Mouse (Mus musculus) forebrain, embryonic 12.5 days (tissue): ENCODE results near the gene Myo15b. TPM values are rescaled to one million over a fixed set of nuclear protein-coding genes. Genes with fewer than 3 reads are reported as not detected.

ENCODE experiments used
- ATAC-seq: fragments of 200-750 bp; cut with Nextera tagmentation; 2 replicates; pipeline ENCODE4 v1.8.0; 2017; ENCODE audit warnings: moderate TSS enrichment; ENCODE audit not compliant: low FRiP score
- H3K27ac ChIP-seq: fragments of 300-500 bp; sonication (generic); 2 replicates; pipeline ENCODE4 v1.5.1; 2016; ENCODE audit warnings: mild to moderate bottlenecking
- H3K27me3 ChIP-seq: fragments of 300-500 bp; sonication (generic); 2 replicates; pipeline ENCODE4 v1.6.1; 2016; ENCODE audit warnings: mild to moderate bottlenecking
- H3K36me3 ChIP-seq: fragments of 300-500 bp; sonication (generic); replicated peaks from 2 replicates; pipeline ENCODE4 v1.6.1; 2016; ENCODE audit warnings: mild to moderate bottlenecking
- H3K4me1 ChIP-seq: fragments of 300-500 bp; sonication (generic); 2 replicates; pipeline ENCODE4 v1.6.1; 2016
- H3K4me2 ChIP-seq: fragments of 300-500 bp; sonication (generic); 2 replicates; pipeline ENCODE4 v1.6.1; 2016; ENCODE audit warnings: mild to moderate bottlenecking, moderate library complexity
- H3K4me3 ChIP-seq: fragments of 300-500 bp; sonication (generic); replicated peaks from 2 replicates; pipeline ENCODE4 v1.5.1; 2016; ENCODE audit warnings: mild to moderate bottlenecking
- H3K9ac ChIP-seq: fragments of 300-500 bp; sonication (generic); 2 replicates; pipeline ENCODE4 v1.6.1; 2016; ENCODE audit warnings: mild to moderate bottlenecking
- H3K9me3 ChIP-seq: fragments of 300-500 bp; sonication (generic); 2 replicates; pipeline ENCODE4 v1.6.1; 2016
- WGBS: fragments of 180-500 bp; shearing (Covaris S2); methylation state at CpG from one replicate; pipeline ENCODE4 v1.1.7; 2016; 5-methylcytosine and 5-hydroxymethylcytosine counted together
- polyA plus RNA-seq: library from polyadenylated mRNA; unstranded; fragments of >200 nt; fragmentation: Nextera tagmentation; extraction: Ambion mirVana; gene quantifications from 2 replicates; pipeline ENCODE4 v1.2.1, GENCODE M21; 2016

Myo15b gene
- polyA plus RNA-seq, result 0.17 and 0.31 TPM in 2 replicates

DNA sequence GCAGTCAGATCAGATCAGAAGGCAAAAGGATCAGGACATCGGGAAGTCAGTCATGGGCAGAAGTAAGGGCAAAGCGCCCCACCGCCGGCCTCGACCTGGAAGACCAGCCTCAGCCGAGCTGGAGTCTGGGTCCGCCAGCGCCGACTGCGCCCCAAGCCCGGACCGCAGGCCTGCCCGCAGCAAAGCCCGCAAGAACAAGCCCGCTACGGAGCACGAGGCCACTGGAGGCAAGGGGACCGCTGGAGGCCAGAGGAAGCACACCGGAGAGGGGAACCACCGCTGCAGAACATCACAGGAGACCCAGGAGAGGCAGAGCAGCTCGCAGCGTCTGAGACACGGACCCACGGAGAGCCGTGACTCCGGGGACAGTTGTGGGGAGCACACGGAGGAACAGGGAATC is at the start of gene Myo15b:
Gene Myo15b, plus strand, starts transcription at position 53 of the 400 bp plus-strand sequence.
- ATAC-seq, result no peak
- peaks cover 73% of the 10 kb centered on the region for H3K27me3 ChIP-seq
- H3K4me2 ChIP-seq, result peak within 1 kb of the TSS; percentile 52
- no peaks in the 10 kb centered on the region for H3K36me3 ChIP-seq
- H3K4me3 ChIP-seq, result peak within 1 kb of the TSS; percentile 27
- H3K4me1 ChIP-seq, result peaks cover 19% of the 10 kb centered on the region
- WGBS, result 11% methylated on average over 27 of the region's 27 CpGs
- H3K9ac ChIP-seq, result no peak within 1 kb of the TSS
- H3K9me3 ChIP-seq, result no peaks in the 10 kb centered on the region
- no peak within 1 kb of the TSS for H3K27ac ChIP-seq

DNA sequence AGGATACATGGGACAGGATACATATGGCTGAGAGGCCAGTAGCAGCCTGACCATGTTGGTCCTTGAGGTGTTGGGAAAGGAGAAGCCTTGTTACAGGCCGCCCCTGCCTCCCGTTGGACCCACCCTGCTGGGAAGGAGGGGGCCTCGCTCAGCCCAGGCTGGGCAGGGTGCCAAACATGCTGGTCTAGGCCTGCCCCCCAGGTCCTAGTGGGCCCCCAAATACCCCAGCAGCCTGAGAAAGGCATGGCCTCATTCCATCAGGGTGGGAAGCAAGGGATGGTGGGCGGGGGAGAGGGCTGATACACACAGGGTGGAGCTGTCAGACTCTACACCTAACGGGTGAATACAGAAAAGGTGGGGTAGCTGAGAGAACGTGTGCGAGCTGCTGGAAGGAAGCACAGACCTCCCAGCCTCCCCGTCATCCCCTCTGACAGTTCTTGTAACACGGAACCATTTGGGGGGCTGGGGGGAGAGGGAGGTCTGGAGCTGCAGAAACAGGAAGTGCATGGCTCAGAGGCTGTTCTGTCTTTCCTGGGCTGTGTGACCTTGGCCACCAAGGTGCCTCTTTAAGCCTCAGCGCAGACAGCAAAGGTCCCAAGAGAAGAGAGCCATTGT is 49.4 kb upstream of the Myo15b start:
- Histone ChIP-seq H3K36me3 (peaks cover 44% of the 10 kb centered on the region), H3K27me3 (no peaks in the 10 kb centered on the region), H3K4me3 (no peak overlapping the region; the same call in 1 of the 2 replicates), H3K4me1 (peaks cover 66% of the 10 kb centered on the region), H3K4me2 (peak overlapping the region; percentile 85), H3K27ac (peak overlapping the region; percentile 59), H3K9ac (peak overlapping the region; percentile 33), H3K9me3 (no peaks in the 10 kb centered on the region)
- 51% methylated on average over 10 of the region's 10 CpGs for WGBS
- ATAC-seq, result no peak

DNA sequence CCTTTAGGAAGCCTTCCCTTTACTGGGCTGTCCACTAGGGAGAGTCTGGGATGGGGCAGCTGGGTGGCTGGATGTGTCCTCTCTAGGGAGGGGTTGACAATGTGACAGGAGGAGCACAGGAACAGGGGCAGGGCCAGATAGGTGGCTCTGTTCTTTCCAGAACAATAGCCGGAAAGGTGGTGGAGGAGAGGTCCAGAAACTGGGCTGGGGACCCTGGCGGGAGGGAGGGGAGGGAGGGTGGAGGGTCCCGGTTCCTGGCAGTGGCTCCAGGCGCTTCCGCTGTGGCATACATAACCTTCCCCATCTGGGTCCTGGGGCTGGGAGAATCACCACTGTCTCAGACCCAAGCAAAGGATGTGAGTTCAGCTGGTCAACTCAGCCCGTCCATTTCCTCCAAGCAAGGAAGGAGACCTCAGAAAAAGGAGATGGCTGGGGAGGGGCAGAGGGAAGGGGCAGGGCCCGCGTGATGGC is 48.9 kb upstream of the Myo15b start:
- no peak for ATAC-seq
- Histone ChIP-seq H3K4me1 (peaks cover 69% of the 10 kb centered on the region), H3K27me3 (no peaks in the 10 kb centered on the region), H3K36me3 (peaks cover 41% of the 10 kb centered on the region), H3K9me3 (no peaks in the 10 kb centered on the region), H3K4me3 (no peak overlapping the region), H3K27ac (peak overlapping the region; percentile 59), H3K9ac (peak overlapping the region; percentile 33; the same call in 1 of the 2 replicates), H3K4me2 (peak overlapping the region; percentile 85)
- 69% methylated on average over 8 of the region's 8 CpGs for WGBS

DNA sequence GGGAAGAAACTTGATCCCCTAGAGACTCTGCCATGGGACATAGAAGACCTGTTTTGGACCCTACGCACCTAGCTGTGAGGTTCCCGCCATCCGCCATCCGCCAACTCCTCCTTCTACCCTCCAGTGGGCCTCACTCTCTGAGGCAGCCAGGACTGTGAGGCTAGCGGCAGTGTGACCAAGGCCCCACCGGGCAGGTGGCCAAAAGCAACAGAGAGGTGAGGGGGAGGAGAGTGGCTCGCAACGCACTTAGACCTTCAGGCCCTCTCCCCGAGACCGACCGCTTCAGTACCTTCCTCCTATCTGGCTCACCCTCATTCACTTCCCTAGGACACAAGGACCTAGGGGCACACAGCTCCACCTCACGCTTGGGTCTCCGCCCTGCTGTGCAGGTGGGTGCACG is 47.8 kb upstream of the Myo15b start:
- Histone ChIP-seq H3K4me1 (peaks cover 75% of the 10 kb centered on the region), H3K9me3 (no peaks in the 10 kb centered on the region), H3K36me3 (peaks cover 30% of the 10 kb centered on the region), H3K27me3 (no peaks in the 10 kb centered on the region), H3K4me2 (peak overlapping the region; percentile 85), H3K4me3 (peak overlapping the region; percentile 1; the same call in 1 of the 2 replicates), H3K27ac (no peak overlapping the region), H3K9ac (no peak overlapping the region; the same call in 1 of the 2 replicates)
- ATAC-seq, result no peak
- 87% methylated on average over 13 of the region's 14 CpGs for WGBS

DNA sequence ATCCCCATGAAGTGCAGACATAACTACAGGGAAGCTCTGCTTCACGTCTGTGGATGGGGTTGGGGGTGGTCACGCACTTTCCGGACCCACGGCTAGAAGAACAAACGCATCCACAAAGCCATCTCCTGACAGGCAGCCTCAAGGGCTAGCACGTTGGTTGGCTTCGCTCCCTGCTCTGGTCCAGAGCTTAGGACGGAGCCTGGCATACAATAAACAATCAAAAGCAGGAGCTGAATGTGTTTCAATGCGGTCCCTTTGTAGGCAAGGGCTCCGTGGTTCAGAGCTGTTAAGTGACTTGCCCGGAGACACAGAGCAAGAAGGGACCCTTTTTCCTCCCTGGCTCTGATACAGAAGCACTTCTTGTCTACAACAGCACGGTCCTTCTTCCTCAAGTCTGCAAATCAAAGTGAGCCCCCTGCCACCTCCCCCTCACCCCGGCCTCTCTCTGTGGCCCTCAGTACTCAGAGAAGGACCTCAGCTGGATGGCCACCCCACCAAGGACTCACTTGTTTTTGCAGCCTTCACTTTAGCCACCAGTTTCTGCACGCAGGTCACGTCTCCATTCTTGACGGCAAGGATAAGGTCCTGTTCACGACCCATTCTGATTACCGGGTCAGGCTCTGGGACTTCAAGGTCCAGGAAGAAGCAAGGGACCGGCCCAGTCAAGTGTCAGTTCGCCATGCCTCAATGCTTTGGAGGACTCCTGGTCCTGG is 46.7 kb upstream of the Myo15b start:
- H3K4me1 ChIP-seq, result peaks cover 81% of the 10 kb centered on the region
- no peak for ATAC-seq
- H3K9ac ChIP-seq, result peak overlapping the region; percentile 30; the same call in 1 of the 2 replicates
- H3K4me3 ChIP-seq, result peak overlapping the region; percentile 95
- H3K4me2 ChIP-seq, result peak overlapping the region; percentile 85
- 87% methylated on average over 20 of the region's 20 CpGs for WGBS
- peaks cover 22% of the 10 kb centered on the region for H3K36me3 ChIP-seq
- no peaks in the 10 kb centered on the region for H3K9me3 ChIP-seq
- no peak overlapping the region for H3K27ac ChIP-seq
- H3K27me3 ChIP-seq, result no peaks in the 10 kb centered on the region

DNA sequence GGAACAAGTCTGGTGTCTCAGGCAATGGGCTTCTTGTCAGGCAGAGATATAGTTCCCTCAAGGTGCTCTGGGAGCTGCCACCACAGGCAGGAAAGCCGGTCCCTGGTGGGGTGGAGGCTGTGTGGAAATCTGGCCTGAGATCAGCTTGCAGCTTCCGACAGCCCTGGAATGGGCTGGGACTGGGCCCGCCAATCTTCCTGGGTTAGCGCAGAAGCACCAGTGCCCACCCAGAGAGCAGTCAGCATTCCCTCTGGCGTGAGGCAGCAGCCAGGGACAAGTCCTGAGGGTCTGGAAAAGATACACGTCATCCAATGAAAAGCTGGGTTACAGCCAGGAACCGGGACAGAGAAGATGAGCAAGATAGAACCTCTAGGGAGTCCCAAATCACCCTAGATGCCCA is 46.1 kb upstream of the Myo15b start:
- Histone ChIP-seq H3K27me3 (no peaks in the 10 kb centered on the region), H3K4me1 (peaks cover 78% of the 10 kb centered on the region), H3K9ac (peak overlapping the region; percentile 90), H3K9me3 (no peaks in the 10 kb centered on the region), H3K4me2 (peak overlapping the region; percentile 85), H3K4me3 (peak overlapping the region; percentile 95), H3K36me3 (peaks cover 23% of the 10 kb centered on the region), H3K27ac (no peak overlapping the region)
- 52% methylated on average over 7 of the region's 7 CpGs for WGBS
- no peak for ATAC-seq

DNA sequence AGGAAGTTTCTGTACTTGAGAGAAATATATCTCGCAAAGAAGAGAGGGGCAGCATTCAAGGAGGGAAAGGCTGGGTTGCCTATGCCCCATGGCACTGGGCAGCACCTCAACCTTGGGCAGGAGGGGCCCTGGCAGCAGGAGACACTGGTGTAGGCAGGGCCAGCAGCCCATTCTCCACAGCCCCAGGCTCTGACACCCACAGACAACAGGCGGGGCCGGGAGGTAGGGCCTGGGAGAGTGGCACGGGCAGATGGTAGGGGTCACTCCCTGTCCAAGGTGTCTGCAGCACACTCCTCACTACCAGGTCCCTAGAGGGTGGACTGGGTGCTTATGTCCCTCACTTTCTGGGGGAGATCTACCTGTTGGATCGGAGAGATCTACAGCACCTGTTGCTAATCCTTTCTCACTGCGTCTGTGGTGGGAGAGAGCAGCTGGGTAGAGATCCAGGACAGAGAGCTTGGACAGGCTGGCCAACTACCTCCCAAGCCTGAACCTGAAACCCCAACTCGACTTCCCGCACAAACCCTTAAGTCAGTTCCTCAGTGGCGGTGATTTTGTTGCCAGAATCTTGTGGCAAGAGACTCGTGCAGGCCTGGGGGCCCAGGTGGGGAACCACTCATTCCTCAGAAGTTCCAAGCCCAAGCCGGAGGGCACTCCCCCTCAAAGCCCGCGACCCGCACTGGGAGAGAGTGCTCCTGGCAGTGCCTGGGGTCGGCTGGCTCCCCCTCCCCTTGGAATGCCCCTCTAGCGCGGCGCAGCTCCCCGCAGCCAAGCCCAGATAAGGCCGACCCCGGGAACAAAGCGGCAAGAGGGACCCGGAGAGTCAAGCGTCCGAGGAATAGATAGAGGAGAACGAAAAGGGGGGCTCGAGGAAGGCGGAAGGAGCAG is 45.4 kb upstream of the Myo15b start:
- Histone ChIP-seq H3K4me2 (peak overlapping the region; percentile 85), H3K4me3 (peak overlapping the region; percentile 95), H3K27me3 (no peaks in the 10 kb centered on the region), H3K27ac (peak overlapping the region; percentile 73), H3K9me3 (no peaks in the 10 kb centered on the region), H3K36me3 (peaks cover 27% of the 10 kb centered on the region), H3K9ac (peak overlapping the region; percentile 90), H3K4me1 (peaks cover 71% of the 10 kb centered on the region)
- 4% methylated on average over 27 of the region's 28 CpGs for WGBS
- peak; percentile 18 for ATAC-seq

DNA sequence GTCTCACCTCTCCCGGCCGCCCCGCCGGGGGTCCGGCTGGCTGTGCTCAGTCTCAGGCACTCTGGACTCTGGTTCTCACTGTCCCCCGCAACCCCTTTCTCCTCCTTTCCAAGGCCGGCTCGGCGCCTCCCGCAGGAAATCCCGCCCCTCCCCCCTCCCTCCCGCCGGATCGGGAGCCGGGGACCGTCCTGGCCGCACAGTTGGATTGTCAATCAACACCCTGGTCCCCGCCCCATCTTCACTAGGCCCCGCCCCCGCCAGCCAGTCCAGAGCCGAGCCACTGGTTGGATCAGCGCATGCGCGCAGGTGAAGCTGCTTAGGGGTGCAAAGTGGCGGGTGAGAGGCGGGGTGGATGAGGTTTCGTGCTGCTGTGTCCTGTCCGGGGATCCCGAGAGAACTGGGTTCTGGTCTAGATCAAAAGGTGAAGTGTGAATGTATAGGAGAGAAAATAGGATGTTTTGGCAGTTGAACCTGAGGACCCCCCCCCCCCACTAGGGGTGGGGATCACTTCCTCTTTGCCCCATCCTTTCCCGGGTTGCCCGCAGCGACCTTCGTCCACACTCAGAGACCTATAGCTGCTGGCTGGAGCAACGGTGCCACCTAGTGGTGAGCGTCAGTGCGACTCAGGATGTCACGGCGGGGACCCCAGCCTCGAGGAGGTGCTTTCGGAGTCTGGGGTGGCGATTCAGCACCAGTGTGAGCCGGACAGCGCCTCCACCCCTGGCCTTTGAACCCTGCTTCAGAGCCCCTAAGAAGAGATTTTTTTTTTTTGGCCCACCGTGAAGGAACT is 44.5 kb upstream of the Myo15b start, which contains the start of gene Caskin2:
Gene Caskin2, minus strand, starts transcription at position 133 of the 790 bp plus-strand sequence.
- Histone ChIP-seq H3K9ac (peak within 1 kb of the TSS; percentile 90), H3K36me3 (peaks cover 30% of the 10 kb centered on the region), H3K9me3 (no peaks in the 10 kb centered on the region), H3K4me3 (peak within 1 kb of the TSS; percentile 95), H3K4me1 (peaks cover 62% of the 10 kb centered on the region), H3K27me3 (no peaks in the 10 kb centered on the region), H3K4me2 (peak within 1 kb of the TSS; percentile 85), H3K27ac (peak within 1 kb of the TSS; percentile 83)
- ATAC-seq, result peak; percentile 91
- WGBS, result under 1% methylated on average over 42 of the region's 44 CpGs

DNA sequence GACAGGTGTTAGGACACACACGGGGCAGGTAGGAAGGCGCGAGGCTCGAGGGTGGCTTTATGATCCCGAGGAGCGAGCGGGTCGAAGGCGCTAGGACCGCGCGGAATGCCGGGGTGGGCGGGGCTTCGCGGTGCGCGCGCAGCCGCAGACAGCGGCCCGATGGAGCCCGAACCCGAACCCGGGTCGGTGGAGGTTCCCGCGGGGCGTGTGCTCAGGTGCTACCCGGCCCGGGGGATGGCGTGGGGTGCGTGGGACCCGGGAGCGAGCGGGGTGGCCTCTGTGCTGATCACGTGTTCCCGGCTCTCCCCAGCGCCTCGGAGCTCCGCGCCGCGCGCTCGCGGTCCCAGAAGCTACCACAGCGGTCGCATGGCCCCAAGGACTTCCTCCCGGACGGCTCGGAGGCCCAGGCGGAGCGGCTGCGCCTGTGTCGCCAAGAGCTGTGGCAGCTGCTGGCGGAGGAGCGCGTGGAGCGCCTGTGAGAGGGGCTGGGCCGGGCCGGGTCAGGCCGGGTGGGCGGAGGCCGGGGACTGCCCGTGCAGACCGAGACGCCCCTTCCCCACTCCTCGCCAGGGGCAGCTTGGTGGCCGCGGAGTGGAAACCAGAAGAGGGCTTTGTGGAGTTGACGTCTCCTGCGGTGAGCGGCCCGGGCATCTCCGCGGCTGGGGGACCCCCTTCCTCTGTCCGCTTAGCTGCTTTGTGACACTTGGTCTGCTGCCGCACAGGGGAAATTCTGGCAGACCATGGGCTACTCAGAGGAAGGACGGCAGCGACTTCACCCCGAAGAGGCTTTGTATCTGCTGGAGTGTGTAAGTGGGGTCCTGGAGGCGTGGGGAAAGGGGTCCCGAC is 43.4 kb upstream of the Myo15b start, which contains the start of gene Tsen54:
Gene Tsen54, plus strand, starts transcription at position 120 of the 846 bp plus-strand sequence.
- WGBS, result under 1% methylated on average over 65 of the region's 84 CpGs
- Histone ChIP-seq H3K4me3 (peak within 1 kb of the TSS; percentile 95), H3K36me3 (peaks cover 33% of the 10 kb centered on the region), H3K9me3 (no peaks in the 10 kb centered on the region), H3K4me1 (peaks cover 51% of the 10 kb centered on the region), H3K27me3 (no peaks in the 10 kb centered on the region), H3K9ac (peak within 1 kb of the TSS; percentile 90), H3K4me2 (peak within 1 kb of the TSS; percentile 85), H3K27ac (peak within 1 kb of the TSS; percentile 83)
- peak; percentile 67 for ATAC-seq

DNA sequence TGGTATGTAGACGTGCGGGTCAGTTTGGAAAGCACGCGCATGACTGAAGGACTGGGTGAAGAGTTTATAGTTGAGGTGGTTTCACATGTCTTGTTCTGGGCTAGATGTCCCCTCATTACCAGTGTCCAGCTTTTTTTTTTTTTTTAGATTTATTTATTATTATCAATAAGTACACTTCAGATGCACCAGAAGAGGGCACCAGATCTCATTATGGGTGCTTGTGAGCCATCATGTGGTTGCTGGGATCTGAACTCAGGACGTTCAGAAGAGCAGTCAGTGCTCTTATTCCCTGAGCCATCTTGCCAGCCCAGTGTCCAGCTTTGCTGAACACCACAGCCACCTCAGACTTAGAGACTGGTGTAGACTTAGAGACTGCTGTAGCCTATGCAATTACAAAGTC is 40.9 kb upstream of the Myo15b start:
- no peak overlapping the region for H3K4me2 ChIP-seq
- WGBS, result 85% methylated on average over 5 of the region's 5 CpGs
- H3K27ac ChIP-seq, result no peak overlapping the region
- H3K27me3 ChIP-seq, result 0 out of 2 replicates have a peak, but pooled peaks cover 1% of the 10 kb centered on the region
- H3K4me3 ChIP-seq, result no peak overlapping the region
- H3K9me3 ChIP-seq, result no peaks in the 10 kb centered on the region
- no peak overlapping the region for H3K9ac ChIP-seq
- no peak for ATAC-seq
- H3K36me3 ChIP-seq, result peaks cover 39% of the 10 kb centered on the region
- H3K4me1 ChIP-seq, result peaks cover 26% of the 10 kb centered on the region
